Mouse (Mus musculus) neutrophil, adult 65 days (primary cell): ENCODE data around the gene Slc39a8. TPM values are rescaled to one million over a fixed set of nuclear protein-coding genes. Genes with fewer than 3 reads are reported as not detected.

Source experiments
- total RNA-seq: library from RNA; stranded (reverse); gene quantifications from 2 replicates; pipeline ENCODE4 v1.2.4, GENCODE M21; 2023

Slc39a8 gene
- 1.2 and 1.9 TPM in 2 replicates for total RNA-seq

DNA sequence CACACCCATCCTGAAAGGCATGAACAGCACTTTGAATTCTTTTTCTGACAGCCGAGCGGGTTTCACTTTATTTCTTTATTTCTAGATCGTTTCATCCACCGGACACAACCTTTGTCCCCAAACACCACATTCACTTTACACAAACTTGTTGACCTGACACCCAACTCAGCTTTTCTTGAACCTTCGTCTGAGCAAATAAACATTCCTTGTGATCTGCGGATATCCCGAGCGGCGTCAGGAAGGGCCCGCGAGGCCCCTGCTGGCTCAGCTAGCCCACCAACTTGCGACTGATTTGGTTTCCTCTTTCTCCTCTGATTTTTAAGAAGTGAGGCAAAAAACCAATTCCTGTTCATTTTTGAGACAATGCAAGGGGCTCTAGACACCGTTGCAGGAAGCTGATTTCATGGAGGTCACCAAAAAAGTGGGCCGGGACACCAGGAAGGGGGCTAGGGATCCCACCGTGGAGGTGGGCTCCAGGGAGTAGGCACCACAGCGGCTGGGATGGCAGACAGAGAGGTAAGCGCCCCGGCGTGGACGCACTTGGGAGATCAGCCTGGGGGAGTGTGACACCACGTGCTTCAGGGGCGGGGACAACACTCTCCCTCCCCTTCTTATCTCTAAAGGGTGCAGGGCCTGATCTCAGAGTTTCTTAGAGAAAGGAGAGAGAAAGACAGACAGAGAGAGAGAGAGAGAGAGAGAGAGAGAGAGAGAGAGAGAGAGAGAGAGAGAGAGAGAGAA, at the start of gene Slc39a8:
Slc39a8 (plus strand) TSS at position 264 of the 738 bp plus-strand sequence.

Other genes with a start within 250 kb of the Slc39a8 start
- 135 and 154 TPM in 2 replicates for gene Nfkb1, start 133.7 kb upstream of the Slc39a8 start, total RNA-seq